Mouse (Mus musculus) testis, adult 2 months (tissue): ENCODE measurements at regions not wholly inside any gene's neighbourhood (a gene's known extent, or its start where the extent isn't known, plus 50 kb on each side); places are given as distances from the start of the nearest gene placed in this dataset.

Experiments
- CTCF ChIP-seq: fragments of 200-500 bp; IDR thresholded peaks from 2 replicates; pipeline ENCODE4 v1.5.1; 2012; ENCODE audit warnings: low read depth, mild to moderate bottlenecking, inconsistent platforms, low read length, moderate library complexity; ENCODE audit not compliant: control insufficient read depth, insufficient read depth, insufficient replicate concordance
- POLR2A ChIP-seq: fragments of 200-500 bp; IDR thresholded peaks from 2 replicates; pipeline ENCODE4 v1.6.1; 2012; ENCODE audit warnings: low read depth, mild to moderate bottlenecking, inconsistent platforms, low read length, moderate library complexity; ENCODE audit not compliant: control insufficient read depth

GRCm38 (mm10) chr2:117474885-117475542, 132.2 kb upstream of the Rasgrp1 start:
- no peak for TF ChIP-seq POLR2A
- TF ChIP-seq CTCF, result no peak
